Mouse (Mus musculus): ENCODE data around the gene Chd6. TPM values are rescaled to one million over a fixed set of nuclear protein-coding genes. Genes with fewer than 3 reads are reported as not detected.

Chd6 gene
- polyA plus RNA-seq, 1 experiment from 2014 or later: 47.8 TPM

Other genes starting within 250 kb of the Chd6 start
- gene Zhx3, start 236.1 kb downstream of the Chd6 start, polyA plus RNA-seq (2016; fragmentation: Nextera tagmentation; extraction: Ambion mirVana): 15.5 and 16.8 TPM in 2 replicates
- gene Lpin3, start 228.4 kb downstream of the Chd6 start, polyA plus RNA-seq (2016; fragmentation: Nextera tagmentation; extraction: Ambion mirVana): 0.32 and 0.38 TPM in 2 replicates
- gene Emilin3, start 196.7 kb downstream of the Chd6 start, polyA plus RNA-seq (2016; fragmentation: Nextera tagmentation; extraction: Ambion mirVana): 6.5 and 6.8 TPM in 2 replicates

Measured in midbrain, embryonic 12.5 days (tissue).